Mouse (Mus musculus) bone marrow macrophage, adult 2 months (primary cell): ENCODE data around the gene Trim2. TPM values are rescaled to one million over a fixed set of nuclear protein-coding genes. Genes with fewer than 3 reads are reported as not detected.

Experiments
- H3K27ac ChIP-seq: 2 replicates; pipeline ENCODE4 v1.5.1; 2012; ENCODE audit warnings: low read depth, low read length; ENCODE audit not compliant: insufficient read depth
- H3K4me1 ChIP-seq: 2 replicates; pipeline ENCODE4 v1.6.1; 2012; ENCODE audit warnings: low read length; ENCODE audit not compliant: control insufficient read depth, insufficient read depth
- H3K4me3 ChIP-seq: 2 replicates; pipeline ENCODE4 v1.5.1; 2012; ENCODE audit warnings: mild to moderate bottlenecking, low read length, moderate library complexity; ENCODE audit not compliant: insufficient read depth
- CTCF ChIP-seq: IDR thresholded peaks from 2 replicates; pipeline ENCODE4 v1.5.1; 2012; ENCODE audit warnings: low read depth, mild to moderate bottlenecking, low read length, moderate library complexity
- POLR2A ChIP-seq: IDR thresholded peaks from 2 replicates; pipeline ENCODE4 v1.6.1; 2012; ENCODE audit warnings: mild to moderate bottlenecking, low read depth, low read length, borderline replicate concordance
- polyA plus RNA-seq: library from polyadenylated mRNA; stranded (reverse); fragments of >200 nt; gene quantifications from 2 replicates; pipeline ENCODE4 v1.2.4, GENCODE M21; 2012; ENCODE audit not compliant: missing spikeins, insufficient read depth, insufficient read length

Trim2 gene
- polyA plus RNA-seq, 1 experiment: 2.0 TPM

DNA sequence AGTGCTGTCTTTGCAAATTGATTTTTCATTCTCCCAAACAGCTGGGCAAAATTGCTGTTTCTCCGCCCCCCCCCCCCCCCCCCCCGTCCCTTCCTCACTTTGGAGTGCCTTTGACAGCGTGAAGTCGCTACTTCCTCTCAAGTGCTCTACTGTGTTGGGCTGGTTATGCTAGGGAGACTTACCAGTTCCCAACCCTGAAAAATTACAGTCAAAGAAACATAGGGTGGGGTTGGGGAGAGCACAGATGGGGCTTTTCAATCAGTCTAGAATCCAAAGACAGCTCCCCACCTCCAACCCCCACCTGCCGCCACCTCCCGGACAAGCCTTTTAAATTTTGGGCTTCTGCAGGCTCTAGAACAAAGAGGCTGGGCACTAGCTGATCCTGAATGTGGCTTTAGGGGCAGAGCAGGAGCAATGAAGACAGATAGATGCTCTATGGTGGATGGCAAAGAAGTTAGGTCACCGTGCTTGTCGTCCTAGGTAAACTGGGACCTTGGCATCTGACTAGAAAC, 46.6 kb downstream of the Trim2 start:
- Histone ChIP-seq H3K4me1 (peaks cover 12% of the 10 kb centered on the region), H3K27ac (no peak overlapping the region), H3K4me3 (peak overlapping the region; percentile 67)
- TF ChIP-seq POLR2A: no peak
- TF ChIP-seq CTCF: no peak

DNA sequence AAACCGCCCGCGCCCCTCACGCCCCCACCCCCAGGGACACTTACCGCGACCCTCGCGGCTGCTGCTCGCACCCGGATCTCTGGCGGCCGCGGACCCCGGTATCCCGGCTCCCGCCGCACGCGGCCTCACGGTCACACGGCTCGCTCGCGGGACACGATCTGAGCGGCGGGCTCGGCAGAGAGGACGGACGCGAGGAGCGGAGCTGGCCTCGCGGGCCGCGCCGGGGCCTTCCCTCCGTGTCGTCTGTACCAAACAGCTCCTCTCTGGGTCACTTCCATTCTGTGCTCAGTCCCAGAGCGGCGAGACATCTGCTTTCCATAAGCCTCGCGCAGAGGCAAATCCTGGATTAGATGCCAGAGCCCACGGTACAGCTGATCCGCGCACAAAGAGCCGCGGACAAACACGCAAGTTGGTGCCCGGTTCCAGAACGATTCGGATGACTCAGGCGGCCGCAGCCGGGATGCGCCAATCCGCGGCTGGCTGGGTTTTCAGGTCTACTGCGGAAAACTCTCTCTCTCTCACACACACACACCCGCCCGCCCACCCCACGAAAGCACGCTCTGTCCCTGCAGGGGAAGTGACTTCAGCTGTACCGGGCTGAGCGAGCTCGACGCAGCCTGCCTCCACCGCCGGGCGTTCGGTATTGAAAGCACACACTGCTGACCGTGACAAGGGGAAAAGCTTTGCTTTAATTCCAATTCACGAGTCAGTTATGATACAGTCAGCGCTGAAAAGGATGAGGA, 47.2 kb downstream of the Trim2 start:
- Histone ChIP-seq H3K27ac (peak overlapping the region; percentile 29; the same call in 1 of the 2 replicates), H3K4me3 (peak overlapping the region; percentile 67), H3K4me1 (peaks cover 12% of the 10 kb centered on the region)
- TF ChIP-seq POLR2A: no peak
- no peak for TF ChIP-seq CTCF

DNA sequence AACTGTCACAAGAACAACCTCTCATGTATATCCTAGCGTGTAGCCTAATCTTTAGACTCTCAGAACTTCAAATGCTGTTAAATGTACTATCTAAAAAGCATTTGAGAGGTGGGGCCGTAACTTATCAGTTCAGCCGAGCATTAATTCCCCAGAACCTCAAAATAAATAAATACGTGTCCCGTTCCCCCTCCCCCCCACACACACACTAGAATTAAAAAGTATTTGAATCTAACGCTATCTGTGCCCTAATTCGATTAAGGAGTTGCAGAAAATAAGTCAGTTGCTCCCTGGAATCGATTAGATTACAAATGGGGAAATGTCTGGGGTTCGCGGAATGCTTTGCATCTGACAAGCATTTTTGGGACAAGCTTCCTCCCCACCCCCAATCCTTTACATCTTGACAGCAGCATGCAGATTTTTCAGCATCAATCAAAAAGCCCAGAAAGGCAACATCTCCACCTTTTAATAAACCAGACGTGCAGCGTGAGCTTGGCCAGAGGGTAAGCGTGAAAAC, 48.1 kb downstream of the Trim2 start:
- Histone ChIP-seq H3K4me1 (peaks cover 12% of the 10 kb centered on the region), H3K4me3 (peak overlapping the region; percentile 67; the same call in 1 of the 2 replicates), H3K27ac (no peak overlapping the region)
- no peak for TF ChIP-seq POLR2A
- TF ChIP-seq CTCF: no peak

DNA sequence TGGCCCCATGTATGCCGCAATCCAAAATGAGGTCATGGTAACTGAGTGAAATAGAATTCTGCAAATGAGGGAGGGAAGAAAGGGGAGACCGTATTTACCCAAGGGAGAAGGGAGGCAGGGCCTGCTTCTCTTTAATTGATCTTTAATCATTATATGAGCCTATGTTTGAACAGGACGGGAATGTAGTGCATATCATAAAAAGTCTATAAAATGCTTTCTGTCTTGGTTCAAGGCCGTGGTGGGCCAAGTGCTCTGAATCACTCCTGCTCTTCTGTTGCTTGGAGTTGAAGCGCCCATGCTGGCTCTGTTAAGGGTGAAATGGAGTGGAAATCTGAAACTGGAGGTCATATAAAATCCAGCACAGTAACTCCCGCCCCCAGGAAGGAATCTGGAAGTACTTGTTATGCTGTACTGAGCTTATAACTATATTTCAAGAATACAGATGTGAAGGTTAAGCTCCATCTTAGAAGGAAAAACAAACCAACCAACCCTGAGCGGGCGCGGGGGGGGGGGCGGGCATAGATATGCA, 48.6 kb downstream of the Trim2 start:
- no peak overlapping the region for H3K27ac ChIP-seq
- H3K4me1 ChIP-seq: peaks cover 12% of the 10 kb centered on the region
- H3K4me3 ChIP-seq: no peak overlapping the region
- no peak for TF ChIP-seq CTCF
- no peak for TF ChIP-seq POLR2A

DNA sequence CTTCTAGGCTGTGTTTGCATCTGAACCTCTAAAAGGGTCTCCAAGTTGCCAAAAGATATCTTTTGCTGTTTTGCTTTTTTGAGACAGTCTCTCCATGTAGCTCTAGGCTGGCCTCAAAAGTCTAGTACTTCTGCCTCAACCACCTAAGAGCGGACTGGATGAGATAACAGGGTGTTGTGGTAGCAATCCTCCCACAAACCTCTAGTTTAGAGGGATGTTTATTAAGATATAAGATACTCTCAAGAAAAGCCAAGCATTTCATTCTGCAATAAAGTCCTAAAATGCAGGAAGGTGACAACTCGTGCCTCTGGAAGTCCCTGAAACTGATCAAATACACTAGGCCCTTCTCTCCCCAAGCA, 52.2 kb downstream of the Trim2 start:
- TF ChIP-seq POLR2A: no peak
- TF ChIP-seq CTCF: no peak

DNA sequence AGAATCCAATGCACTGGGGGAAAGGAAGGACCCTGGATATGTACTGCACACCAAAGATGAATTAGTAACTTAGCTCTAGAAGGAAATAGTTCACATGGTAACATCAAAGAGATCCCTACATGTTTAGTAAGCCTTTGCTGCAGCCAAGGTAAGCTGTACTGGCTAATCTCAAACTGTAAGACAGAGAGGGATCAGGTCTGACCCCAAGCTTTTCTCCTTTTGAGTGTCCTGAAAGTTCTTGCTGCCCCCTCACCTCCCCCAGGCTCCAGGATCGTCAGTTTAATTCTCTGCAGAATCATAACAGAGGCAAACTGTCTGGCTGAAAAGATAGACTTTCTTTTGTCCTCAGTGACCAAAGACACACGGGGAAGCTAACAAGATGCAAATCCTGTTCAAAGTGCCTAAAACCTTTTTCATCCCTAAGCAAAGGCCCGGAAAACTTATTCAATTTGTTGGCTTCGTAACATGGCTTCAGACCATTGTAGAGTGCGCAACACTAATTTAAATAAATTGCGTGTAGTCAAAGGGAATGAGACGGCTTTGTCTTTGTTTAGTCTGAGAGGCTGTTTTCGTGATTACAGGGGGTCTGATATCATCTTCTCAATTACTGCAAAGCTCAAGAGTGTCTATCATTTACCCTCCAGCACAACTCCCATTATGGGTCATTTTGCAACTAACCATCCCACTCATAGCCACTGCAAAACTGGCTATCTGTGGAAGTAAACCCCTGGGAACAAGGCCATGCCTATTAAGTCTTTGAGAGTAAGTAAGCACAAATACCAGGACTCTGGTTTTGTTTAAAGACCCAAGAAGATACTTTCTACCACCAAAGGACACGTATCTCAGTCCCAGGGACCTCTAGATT, 52.8 kb downstream of the Trim2 start:
- H3K4me1 ChIP-seq: peaks cover 2% of the 10 kb centered on the region; the same call in 1 of the 2 replicates
- H3K27ac ChIP-seq: no peak overlapping the region
- TF ChIP-seq CTCF (no peak), POLR2A (no peak)
- H3K4me3 ChIP-seq: no peak overlapping the region

More for the DNA sequence above, 52.2 kb downstream of the Trim2 start:
- Histone ChIP-seq H3K4me1 (peaks cover 2% of the 10 kb centered on the region; the same call in 1 of the 2 replicates), H3K4me3 (no peak overlapping the region), H3K27ac (no peak overlapping the region)

DNA sequence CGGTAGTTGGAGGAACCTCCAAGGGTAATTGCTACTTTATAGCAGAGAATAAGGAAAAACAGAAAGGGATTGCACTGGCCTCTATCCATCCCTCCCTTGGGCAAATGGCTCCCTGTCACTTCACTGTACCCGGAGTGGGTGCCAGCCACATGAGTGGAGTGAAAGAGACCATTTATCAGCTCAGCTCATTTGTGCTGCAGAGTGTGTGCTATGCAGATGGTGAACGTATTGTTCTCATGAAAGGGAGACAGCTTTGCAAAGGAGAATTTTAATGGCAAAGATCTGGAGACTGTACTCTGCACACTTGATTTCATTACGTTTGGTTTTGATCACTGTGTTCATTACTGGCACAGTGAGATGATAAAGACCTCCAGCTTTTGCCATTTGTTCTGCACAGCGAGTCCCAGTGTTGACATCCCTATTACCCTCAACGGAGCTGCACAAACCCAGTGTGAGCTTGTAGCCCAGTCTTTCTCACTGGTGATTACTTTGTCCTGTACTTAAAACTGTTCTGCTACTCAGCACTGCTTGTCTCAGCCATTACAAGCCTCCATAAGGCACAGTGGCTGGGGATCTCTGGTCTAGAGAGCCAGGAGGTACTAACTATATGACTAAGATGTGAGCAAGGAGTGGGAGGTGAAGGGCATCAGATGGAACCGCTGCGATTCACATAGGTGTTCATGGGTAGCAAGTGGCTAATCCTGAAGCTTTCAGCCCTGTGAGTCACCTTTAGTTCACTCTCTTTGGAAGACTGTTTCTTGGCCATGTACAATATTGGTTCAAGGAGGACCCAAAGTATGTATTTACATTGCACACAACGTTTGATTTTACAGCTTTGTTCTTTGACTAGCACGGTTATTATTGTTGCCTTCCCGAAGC, 53.7 kb downstream of the Trim2 start:
- H3K4me1 ChIP-seq: no peaks in the 10 kb centered on the region
- no peak overlapping the region for H3K27ac ChIP-seq
- TF ChIP-seq CTCF (no peak), POLR2A (no peak)
- no peak overlapping the region for H3K4me3 ChIP-seq

DNA sequence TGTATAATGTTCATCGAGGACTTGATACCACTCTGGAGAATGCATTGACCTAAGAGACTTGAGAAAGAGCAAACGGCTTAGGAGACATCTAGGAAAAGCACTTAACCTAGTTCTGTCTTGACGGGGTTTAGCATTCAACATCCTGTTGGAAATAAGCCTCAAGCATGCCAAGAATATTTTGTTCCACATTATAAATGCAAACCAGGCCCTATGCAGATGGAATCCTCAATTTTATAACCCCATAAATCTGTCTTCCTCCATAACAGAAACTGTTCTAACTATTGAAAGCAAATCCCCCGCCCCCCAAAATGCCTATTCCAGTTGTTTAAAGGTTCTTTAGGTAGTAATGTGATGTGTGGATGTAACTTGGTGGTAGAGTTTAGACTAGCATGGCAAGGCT, 55.0 kb downstream of the Trim2 start:
- Histone ChIP-seq H3K27ac (no peak overlapping the region), H3K4me3 (no peak overlapping the region), H3K4me1 (no peaks in the 10 kb centered on the region)
- TF ChIP-seq POLR2A: no peak
- TF ChIP-seq CTCF: no peak

DNA sequence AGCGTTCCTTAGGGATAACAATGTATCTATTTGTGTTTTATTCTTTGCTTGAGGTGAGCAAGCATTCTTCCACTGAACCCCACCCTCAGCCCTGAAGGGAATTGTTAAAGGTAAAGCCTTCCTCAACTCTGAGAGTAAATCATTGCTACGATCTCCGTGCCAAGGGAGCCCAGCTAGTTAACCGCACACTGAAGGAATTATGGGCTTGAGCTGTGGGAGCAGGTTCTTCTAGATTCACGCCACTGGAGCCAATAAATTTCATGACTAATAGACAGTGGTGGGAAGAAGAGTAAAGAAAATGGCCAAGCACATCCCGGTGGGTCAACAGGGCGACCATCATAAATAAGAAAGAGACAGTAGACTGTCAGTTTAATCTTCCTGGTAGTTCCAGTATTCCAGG, 56.4 kb downstream of the Trim2 start:
- no peak for TF ChIP-seq CTCF
- TF ChIP-seq POLR2A: no peak

More for the DNA sequence above, 56.4 kb downstream of the Trim2 start:
- Histone ChIP-seq H3K27ac (no peak overlapping the region), H3K4me1 (no peaks in the 10 kb centered on the region), H3K4me3 (no peak overlapping the region)
